Mouse (Mus musculus) C2C12 (cell line): Measurements from ENCODE around the gene Wrap53.

Experiments
- CEBPB ChIP-seq: IDR thresholded peaks from one replicate; pipeline ENCODE4 v1.6.1; 2011; ENCODE audit warnings: low read depth, mild to moderate bottlenecking, control low read depth, moderate library complexity
- CTCF ChIP-seq: IDR thresholded peaks from one replicate; pipeline ENCODE4 v1.5.1; 2011; ENCODE audit not compliant: control insufficient read depth, insufficient read depth, insufficient read length
- FOSL1 ChIP-seq: IDR thresholded peaks from one replicate; pipeline ENCODE4 v1.8.0; 2011; ENCODE audit warnings: mild to moderate bottlenecking, low read length; ENCODE audit not compliant: poor library complexity, insufficient read depth, severe bottlenecking
- MAX ChIP-seq: IDR thresholded peaks from one replicate; pipeline ENCODE4 v1.6.1; 2011; ENCODE audit warnings: mild to moderate bottlenecking, control low read depth
- MYOD1 ChIP-seq: IDR thresholded peaks from one replicate; pipeline ENCODE4 v1.6.1; 2011; ENCODE audit warnings: low read depth; ENCODE audit not compliant: control insufficient read depth, insufficient read length
- MYOG ChIP-seq: IDR thresholded peaks from one replicate; pipeline ENCODE4 v1.6.1; 2011; ENCODE audit not compliant: control insufficient read depth, insufficient read length; ENCODE audit errors: extremely low read depth
- USF1 ChIP-seq: IDR thresholded peaks from one replicate; pipeline ENCODE4 v1.6.1; 2011; ENCODE audit warnings: low read depth, mild to moderate bottlenecking, control low read depth, moderate library complexity

DNA sequence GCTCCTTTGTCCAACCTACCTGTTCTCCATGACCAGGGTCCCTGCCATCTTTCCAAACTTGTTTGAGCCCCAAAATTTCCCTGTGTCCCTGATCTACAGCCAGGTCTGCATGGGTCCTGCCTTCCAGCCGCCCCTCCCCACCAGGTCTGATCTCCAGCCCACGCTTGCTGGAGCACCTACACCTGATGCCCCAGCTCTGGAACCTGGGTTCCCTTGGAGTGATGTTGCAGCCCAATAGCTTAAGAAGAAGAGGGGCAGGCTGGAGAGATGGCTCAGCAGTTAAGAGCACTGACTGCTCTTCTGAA lies 26.4 kb upstream of the Wrap53 start:
- no peak for TF ChIP-seq USF1
- TF ChIP-seq CTCF = no peak
- no peak for TF ChIP-seq CEBPB
- TF ChIP-seq MAX = no peak
- TF ChIP-seq MYOD1 = no peak
- no peak for TF ChIP-seq MYOG
- no peak for TF ChIP-seq FOSL1
